Mouse (Mus musculus): ENCODE data around the gene Tlr4. TPM values are rescaled to one million over a fixed set of nuclear protein-coding genes. Genes with fewer than 3 reads are reported as not detected.

The Tlr4 gene
- polyA plus RNA-seq, 1 experiment from 2014 or later = 1.6 TPM

- no peak overlapping the region for H3K9ac ChIP-seq (ENCODE audit: low read depth, low read length)
- no peaks in the 10 kb centered on the region for H3K27me3 ChIP-seq (ENCODE audit: control insufficient read depth, insufficient read depth, low read length)
- H3K4me3 ChIP-seq (ENCODE audit: low read depth, low read length) = no peak overlapping the region
- no peak overlapping the region for H3K27ac ChIP-seq (ENCODE audit: low read depth, low read length)
- no peaks in the 10 kb centered on the region for H3K9me3 ChIP-seq (replicated peaks; ENCODE audit: control insufficient read depth, low read length)
- no peak for ATAC-seq (replicated peaks; ENCODE audit: insufficient number of reproducible peaks, low FRiP score, low TSS enrichment)
- 80% methylated on average over 4 of the region's 4 CpGs for WGBS (ENCODE audit: insufficient replicate concordance)
- H3K36me3 ChIP-seq (ENCODE audit: control insufficient read depth, insufficient read depth, low read length) = no peaks in the 10 kb centered on the region
- H3K4me1 ChIP-seq (ENCODE audit: control insufficient read depth, insufficient read depth, low read length) = no peaks in the 10 kb centered on the region
- H3K4me2 ChIP-seq = no peak overlapping the region
Measured at GRCm38 (mm10) chr4:66875751-66876150, 48.4 kb downstream of the Tlr4 start.

- Histone ChIP-seq H3K9ac (ENCODE audit: low read depth, low read length) (no peak overlapping the region), H3K9me3 (replicated peaks; ENCODE audit: control insufficient read depth, low read length) (no peaks in the 10 kb centered on the region), H3K4me1 (ENCODE audit: control insufficient read depth, insufficient read depth, low read length) (no peaks in the 10 kb centered on the region), H3K4me2 (no peak overlapping the region), H3K4me3 (ENCODE audit: low read depth, low read length) (no peak overlapping the region), H3K27me3 (ENCODE audit: control insufficient read depth, insufficient read depth, low read length) (no peaks in the 10 kb centered on the region), H3K36me3 (ENCODE audit: control insufficient read depth, insufficient read depth, low read length) (no peaks in the 10 kb centered on the region), H3K27ac (ENCODE audit: low read depth, low read length) (no peak overlapping the region)
- no peak for ATAC-seq (replicated peaks; ENCODE audit: insufficient number of reproducible peaks, low FRiP score, low TSS enrichment)
- WGBS (ENCODE audit: insufficient replicate concordance) = 70% methylated on average over 11 of the region's 11 CpGs
Measured at GRCm38 (mm10) chr4:66877609-66878008, 50.2 kb downstream of the Tlr4 start.

GRCm38 (mm10) chr4:66881496-66881895 is 54.1 kb downstream of the Tlr4 start:
- Histone ChIP-seq H3K4me1 (ENCODE audit: control insufficient read depth, insufficient read depth, low read length) (no peaks in the 10 kb centered on the region), H3K27me3 (ENCODE audit: control insufficient read depth, insufficient read depth, low read length) (no peaks in the 10 kb centered on the region), H3K36me3 (ENCODE audit: control insufficient read depth, insufficient read depth, low read length) (no peaks in the 10 kb centered on the region), H3K27ac (ENCODE audit: low read depth, low read length) (no peak overlapping the region), H3K9ac (ENCODE audit: low read depth, low read length) (no peak overlapping the region), H3K4me3 (ENCODE audit: low read depth, low read length) (no peak overlapping the region), H3K9me3 (replicated peaks; ENCODE audit: control insufficient read depth, low read length) (no peaks in the 10 kb centered on the region), H3K4me2 (no peak overlapping the region)
- ATAC-seq (replicated peaks; ENCODE audit: insufficient number of reproducible peaks, low FRiP score, low TSS enrichment) = no peak
- 79% methylated on average over 1 of the region's 1 CpGs for WGBS (ENCODE audit: insufficient replicate concordance)

- Histone ChIP-seq H3K36me3 (ENCODE audit: control insufficient read depth, insufficient read depth, low read length) (no peaks in the 10 kb centered on the region), H3K4me1 (ENCODE audit: control insufficient read depth, insufficient read depth, low read length) (no peaks in the 10 kb centered on the region), H3K4me2 (no peak overlapping the region), H3K9ac (ENCODE audit: low read depth, low read length) (no peak overlapping the region), H3K9me3 (replicated peaks; ENCODE audit: control insufficient read depth, low read length) (no peaks in the 10 kb centered on the region), H3K27me3 (ENCODE audit: control insufficient read depth, insufficient read depth, low read length) (no peaks in the 10 kb centered on the region), H3K4me3 (ENCODE audit: low read depth, low read length) (no peak overlapping the region), H3K27ac (ENCODE audit: low read depth, low read length) (no peak overlapping the region)
- no peak for ATAC-seq (replicated peaks; ENCODE audit: insufficient number of reproducible peaks, low FRiP score, low TSS enrichment)
- WGBS (ENCODE audit: insufficient replicate concordance) = 90% methylated on average over 5 of the region's 5 CpGs
Measured at GRCm38 (mm10) chr4:66883264-66883663, 55.9 kb downstream of the Tlr4 start.

- Histone ChIP-seq H3K4me1 (ENCODE audit: control insufficient read depth, insufficient read depth, low read length) (peaks cover 9% of the 10 kb centered on the region; the same call in 1 of the 2 replicates), H3K4me3 (ENCODE audit: low read depth, low read length) (no peak overlapping the region), H3K9me3 (replicated peaks; ENCODE audit: control insufficient read depth, low read length) (no peaks in the 10 kb centered on the region), H3K4me2 (peak overlapping the region; percentile 16; the same call in 1 of the 2 replicates), H3K36me3 (ENCODE audit: control insufficient read depth, insufficient read depth, low read length) (no peaks in the 10 kb centered on the region), H3K27me3 (ENCODE audit: control insufficient read depth, insufficient read depth, low read length) (no peaks in the 10 kb centered on the region), H3K27ac (ENCODE audit: low read depth, low read length) (peak overlapping the region; percentile 59), H3K9ac (ENCODE audit: low read depth, low read length) (no peak overlapping the region)
- WGBS (ENCODE audit: insufficient replicate concordance) = 2% methylated on average over 2 of the region's 2 CpGs
- ATAC-seq (replicated peaks; ENCODE audit: insufficient number of reproducible peaks, low FRiP score, low TSS enrichment) = peak; percentile 86
Measured at GRCm38 (mm10) chr4:66894547-66894946, 67.2 kb downstream of the Tlr4 start.

DNA sequence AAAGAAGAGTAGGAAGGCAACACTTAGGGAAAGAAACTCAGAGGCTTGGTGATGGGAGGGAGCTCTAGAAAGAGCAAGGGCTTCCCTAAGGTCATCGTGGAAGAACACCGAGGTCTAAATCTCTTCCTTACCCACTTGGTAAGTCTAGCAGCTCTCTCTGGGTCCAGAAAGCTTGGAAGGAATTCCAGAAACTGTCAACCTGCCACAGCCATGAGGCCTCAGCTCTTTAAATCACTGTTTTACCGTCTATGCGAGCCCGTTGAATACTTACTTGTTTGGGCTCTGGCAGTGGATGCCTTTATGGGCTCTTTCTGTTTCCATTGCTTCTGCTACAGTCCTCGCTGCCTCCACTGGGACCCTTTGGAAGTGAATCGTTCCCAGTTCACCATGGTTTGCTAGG is 67.6 kb downstream of the Tlr4 start:
- peak; percentile 31; the same call in 1 of the 2 replicates for ATAC-seq (replicated peaks; ENCODE audit: insufficient number of reproducible peaks, low FRiP score, low TSS enrichment)
- H3K27ac ChIP-seq (ENCODE audit: low read depth, low read length) = peak overlapping the region; percentile 59
- peaks cover 9% of the 10 kb centered on the region; the same call in 1 of the 2 replicates for H3K4me1 ChIP-seq (ENCODE audit: control insufficient read depth, insufficient read depth, low read length)
- H3K36me3 ChIP-seq (ENCODE audit: control insufficient read depth, insufficient read depth, low read length) = no peaks in the 10 kb centered on the region
- no peaks in the 10 kb centered on the region for H3K9me3 ChIP-seq (replicated peaks; ENCODE audit: control insufficient read depth, low read length)
- H3K4me2 ChIP-seq = peak overlapping the region; percentile 16
- 48% methylated on average over 7 of the region's 7 CpGs for WGBS (ENCODE audit: insufficient replicate concordance)
- H3K27me3 ChIP-seq (ENCODE audit: control insufficient read depth, insufficient read depth, low read length) = no peaks in the 10 kb centered on the region
- no peak overlapping the region for H3K4me3 ChIP-seq (ENCODE audit: low read depth, low read length)
- no peak overlapping the region for H3K9ac ChIP-seq (ENCODE audit: low read depth, low read length)

- no peak overlapping the region for H3K27ac ChIP-seq (ENCODE audit: low read depth, low read length)
- H3K36me3 ChIP-seq (ENCODE audit: control insufficient read depth, insufficient read depth, low read length) = no peaks in the 10 kb centered on the region
- H3K27me3 ChIP-seq (ENCODE audit: control insufficient read depth, insufficient read depth, low read length) = no peaks in the 10 kb centered on the region
- no peaks in the 10 kb centered on the region for H3K9me3 ChIP-seq (replicated peaks; ENCODE audit: control insufficient read depth, low read length)
- ATAC-seq (replicated peaks; ENCODE audit: insufficient number of reproducible peaks, low FRiP score, low TSS enrichment) = no peak
- no peak overlapping the region for H3K4me2 ChIP-seq
- no peak overlapping the region for H3K4me3 ChIP-seq (ENCODE audit: low read depth, low read length)
- H3K4me1 ChIP-seq (ENCODE audit: control insufficient read depth, insufficient read depth, low read length) = peaks cover 2% of the 10 kb centered on the region; the same call in 1 of the 2 replicates
- H3K9ac ChIP-seq (ENCODE audit: low read depth, low read length) = no peak overlapping the region
Measured at GRCm38 (mm10) chr4:66900126-66900525, 72.7 kb downstream of the Tlr4 start.

DNA sequence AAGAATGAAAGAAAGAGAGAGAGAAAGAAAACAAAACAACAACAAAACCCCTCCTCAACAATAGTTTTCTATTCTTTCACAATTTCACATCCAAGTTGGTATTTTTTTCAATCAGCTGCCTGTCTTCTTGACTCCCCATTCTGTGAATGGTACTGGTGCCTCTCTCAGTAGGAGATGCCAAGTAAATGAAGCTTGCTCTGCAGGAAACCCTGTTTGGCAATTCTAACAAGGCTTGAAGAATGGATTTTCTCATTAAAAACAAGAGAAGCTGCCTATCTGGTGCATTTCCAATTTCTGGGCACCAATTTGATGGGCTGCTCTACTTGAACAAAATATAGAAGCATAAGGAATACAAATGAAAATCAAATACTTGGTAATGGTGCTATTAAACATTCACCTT is 74.1 kb downstream of the Tlr4 start:
- ATAC-seq (replicated peaks; ENCODE audit: insufficient number of reproducible peaks, low FRiP score, low TSS enrichment) = no peak
- no peak overlapping the region for H3K4me2 ChIP-seq
- no peak overlapping the region for H3K4me3 ChIP-seq (ENCODE audit: low read depth, low read length)
- no peaks in the 10 kb centered on the region for H3K36me3 ChIP-seq (ENCODE audit: control insufficient read depth, insufficient read depth, low read length)
- H3K27me3 ChIP-seq (ENCODE audit: control insufficient read depth, insufficient read depth, low read length) = no peaks in the 10 kb centered on the region
- H3K4me1 ChIP-seq (ENCODE audit: control insufficient read depth, insufficient read depth, low read length) = no peaks in the 10 kb centered on the region
- H3K27ac ChIP-seq (ENCODE audit: low read depth, low read length) = no peak overlapping the region
- no peaks in the 10 kb centered on the region for H3K9me3 ChIP-seq (replicated peaks; ENCODE audit: control insufficient read depth, low read length)
- H3K9ac ChIP-seq (ENCODE audit: low read depth, low read length) = no peak overlapping the region

GRCm38 (mm10) chr4:66908376-66908775 is 81.0 kb downstream of the Tlr4 start:
- no peak overlapping the region for H3K4me3 ChIP-seq (ENCODE audit: low read depth, low read length)
- no peaks in the 10 kb centered on the region for H3K9me3 ChIP-seq (replicated peaks; ENCODE audit: control insufficient read depth, low read length)
- H3K4me2 ChIP-seq = no peak overlapping the region
- no peak for ATAC-seq (replicated peaks; ENCODE audit: insufficient number of reproducible peaks, low FRiP score, low TSS enrichment)
- no peak overlapping the region for H3K27ac ChIP-seq (ENCODE audit: low read depth, low read length)
- H3K4me1 ChIP-seq (ENCODE audit: control insufficient read depth, insufficient read depth, low read length) = no peaks in the 10 kb centered on the region
- H3K36me3 ChIP-seq (ENCODE audit: control insufficient read depth, insufficient read depth, low read length) = no peaks in the 10 kb centered on the region
- H3K27me3 ChIP-seq (ENCODE audit: control insufficient read depth, insufficient read depth, low read length) = no peaks in the 10 kb centered on the region
- no peak overlapping the region for H3K9ac ChIP-seq (ENCODE audit: low read depth, low read length)

All from heart, embryonic 11.5 days (tissue).